Mouse (Mus musculus) neural tube, postnatal 0 days (tissue): Measurements from ENCODE around the gene Myh14. TPM values are rescaled to one million over a fixed set of nuclear protein-coding genes. Genes with fewer than 3 reads are reported as not detected.

Source experiments
- polyA plus RNA-seq: library from polyadenylated mRNA; unstranded; fragments of >200 nt; fragmentation: Nextera tagmentation; extraction: Ambion mirVana; gene quantifications from 2 replicates; pipeline ENCODE4 v1.2.1, GENCODE M21; 2015

The Myh14 gene
- polyA plus RNA-seq: 9.5 and 11.4 TPM in 2 replicates

GRCm38 (mm10) chr7:44670803-44671202 lies at the start of gene Myh14:
Gene Myh14, minus strand, starts transcription at chr7:44670843.

GRCm38 (mm10) chr7:44708574-44708973 lies 37.9 kb upstream of the Myh14 start, which contains the start of gene Izumo2:
Gene Izumo2, plus strand, starts transcription at chr7:44708742.

GRCm38 (mm10) chr7:44590402-44591347 lies 80.0 kb downstream of the Myh14 start, which contains the start of gene Kcnc3:
Gene Kcnc3, plus strand, starts transcription at chr7:44590664.

GRCm38 (mm10) chr7:44572213-44572701 lies 98.4 kb downstream of the Myh14 start, which contains the start of gene Napsa:
Gene Napsa, plus strand, starts transcription at chr7:44572380.

Other genes with a start within 250 kb of the Myh14 start
- gene Lrrc4b, start 241.8 kb downstream of the Myh14 start, polyA plus RNA-seq: 27.6 and 27.7 TPM in 2 replicates
- gene Aspdh, start 205.5 kb downstream of the Myh14 start, polyA plus RNA-seq: 1.8 and 2.4 TPM in 2 replicates
- gene Josd2, start 202.9 kb downstream of the Myh14 start, polyA plus RNA-seq: 37.0 and 40.2 TPM in 2 replicates
- gene Emc10, start 174.3 kb downstream of the Myh14 start, polyA plus RNA-seq: 183 and 194 TPM in 2 replicates
- gene Fam71e1, start 174.3 kb downstream of the Myh14 start, polyA plus RNA-seq: 21.1 and 31.4 TPM in 2 replicates
- gene Mybpc2, start 146.2 kb downstream of the Myh14 start, polyA plus RNA-seq: 0.20 and 0.36 TPM in 2 replicates
- 0.32 TPM in 1 of 2 replicates, not detected in the other for gene Spib, start 138.8 kb downstream of the Myh14 start, polyA plus RNA-seq
- 9.2 and 10.7 TPM in 2 replicates for gene Pold1, start 122.0 kb downstream of the Myh14 start, polyA plus RNA-seq
- 47.5 and 53.6 TPM in 2 replicates for gene Nr1h2, start 116.9 kb downstream of the Myh14 start, polyA plus RNA-seq
- 0.62 and 1.2 TPM in 2 replicates for gene Napsa, start 98.5 kb downstream of the Myh14 start, polyA plus RNA-seq
- gene Kcnc3, start 80.2 kb downstream of the Myh14 start, polyA plus RNA-seq: 11.6 and 11.9 TPM in 2 replicates
- not detected in 2 replicates for gene Izumo2, start 37.9 kb upstream of the Myh14 start, polyA plus RNA-seq
- gene Vrk3, start 77.6 kb upstream of the Myh14 start, polyA plus RNA-seq: 26.6 and 27.4 TPM in 2 replicates
- 0.77 and 0.92 TPM in 2 replicates for gene Zfp473, start 80.2 kb upstream of the Myh14 start, polyA plus RNA-seq
- gene Nup62, start 145.2 kb upstream of the Myh14 start, polyA plus RNA-seq: 30.3 and 34.3 TPM in 2 replicates
- gene Il4i1, start 145.5 kb upstream of the Myh14 start, polyA plus RNA-seq: 0.65 and 0.75 TPM in 2 replicates
- gene Atf5, start 145.8 kb upstream of the Myh14 start, polyA plus RNA-seq: 4.6 TPM in 2 replicates
- 90.2 and 91.0 TPM in 2 replicates for gene Akt1s1, start 178.1 kb upstream of the Myh14 start, polyA plus RNA-seq
- 103 and 107 TPM in 2 replicates for gene Tbc1d17, start 178.2 kb upstream of the Myh14 start, polyA plus RNA-seq
- 27.6 and 30.9 TPM in 2 replicates for gene Pnkp, start 186.3 kb upstream of the Myh14 start, polyA plus RNA-seq
- 473 and 497 TPM in 2 replicates for gene Ptov1, start 198.9 kb upstream of the Myh14 start, polyA plus RNA-seq
- 102 and 116 TPM in 2 replicates for gene Med25, start 221.9 kb upstream of the Myh14 start, polyA plus RNA-seq
- 15.0 and 17.1 TPM in 2 replicates for gene Fuz, start 225.2 kb upstream of the Myh14 start, polyA plus RNA-seq